Mouse (Mus musculus) cortical plate, adult 2 months (tissue): Measurements from ENCODE around the gene 1190002N15Rik.

ENCODE experiments used
- CTCF ChIP-seq: fragments of 200-500 bp; IDR thresholded peaks from 2 replicates; pipeline ENCODE4 v1.5.1; 2011; ENCODE audit warnings: mild to moderate bottlenecking, control low read depth, low read length; ENCODE audit not compliant: insufficient read depth; ENCODE audit errors: extremely low read depth
- POLR2A ChIP-seq: fragments of 200-500 bp; IDR thresholded peaks from 2 replicates; pipeline ENCODE4 v1.6.1; 2011; ENCODE audit warnings: mild to moderate bottlenecking, low read length, control low read depth; ENCODE audit not compliant: insufficient read depth; ENCODE audit errors: extremely low read depth

GRCm38 (mm10) chr9:94471485-94471884, 66.4 kb downstream of the 1190002N15Rik start:
- TF ChIP-seq POLR2A (no peak), CTCF (no peak)
